Mouse (Mus musculus) hindbrain, embryonic 11.5 days (tissue): ENCODE results near the gene Sertad4. TPM values are rescaled to one million over a fixed set of nuclear protein-coding genes. Genes with fewer than 3 reads are reported as not detected.
A peak's percentile ranks its signal among the peaks of the same experiment; 100 is the strongest.

Source experiments
- ATAC-seq: fragments of 200-750 bp; cut with Nextera tagmentation; 2 replicates; pipeline ENCODE4 v1.8.0; 2017; ENCODE audit warnings: mild to moderate bottlenecking, moderate TSS enrichment, moderate library complexity; ENCODE audit not compliant: low FRiP score
- DNase-seq: peaks from one replicate; pipeline ENCODE4 v3.0.0-alpha.2; 2015; ENCODE audit warnings: low spot score
- H3K27ac ChIP-seq: fragments of 300-500 bp; sonication (generic); 2 replicates; pipeline ENCODE4 v1.5.1; 2014; ENCODE audit warnings: mild to moderate bottlenecking, low read depth, low read length
- H3K27me3 ChIP-seq: fragments of 300-500 bp; sonication (generic); 2 replicates; pipeline ENCODE4 v1.6.1; 2014; ENCODE audit warnings: mild to moderate bottlenecking, low read length, moderate library complexity, mixed read lengths; ENCODE audit not compliant: control insufficient read depth, insufficient read depth
- H3K36me3 ChIP-seq: fragments of 300-500 bp; sonication (generic); 2 replicates; pipeline ENCODE4 v1.6.1; 2014; ENCODE audit warnings: mild to moderate bottlenecking, low read length, moderate library complexity, mixed read lengths; ENCODE audit not compliant: control insufficient read depth, insufficient read depth
- H3K4me1 ChIP-seq: fragments of 300-500 bp; sonication (generic); replicated peaks from 2 replicates; pipeline ENCODE4 v1.6.1; 2014; ENCODE audit warnings: low read length, mixed read lengths; ENCODE audit not compliant: control insufficient read depth, insufficient read depth
- H3K4me2 ChIP-seq: fragments of 300-500 bp; sonication (generic); replicated peaks from 2 replicates; pipeline ENCODE4 v1.6.1; 2014; ENCODE audit warnings: mild to moderate bottlenecking, low read depth, low read length
- H3K4me3 ChIP-seq: fragments of 300-500 bp; sonication (generic); 2 replicates; pipeline ENCODE4 v1.5.1; 2014; ENCODE audit warnings: low read depth, low read length
- H3K9ac ChIP-seq: fragments of 300-500 bp; sonication (generic); 2 replicates; pipeline ENCODE4 v1.6.1; 2014; ENCODE audit warnings: low read depth, low read length
- H3K9me3 ChIP-seq: fragments of 300-500 bp; sonication (generic); 2 replicates; pipeline ENCODE4 v1.6.1; 2016; ENCODE audit warnings: low read length; ENCODE audit not compliant: control insufficient read depth
- WGBS: fragments of 180-500 bp; shearing (Covaris S2); extraction: QIAGEN DNeasy Blood & Tissue Kit; methylation state at CpG from one replicate; pipeline ENCODE4 v1.1.7; 2014; 5-methylcytosine and 5-hydroxymethylcytosine counted together
- polyA plus RNA-seq: library from polyadenylated mRNA; unstranded; fragments of >200 nt; fragmentation: Nextera tagmentation; extraction: Ambion mirVana; gene quantifications from 2 replicates; pipeline ENCODE4 v1.2.1, GENCODE M21; 2014

The Sertad4 gene
- polyA plus RNA-seq, 1 experiment from 2014 or later = 21.3 TPM

DNA sequence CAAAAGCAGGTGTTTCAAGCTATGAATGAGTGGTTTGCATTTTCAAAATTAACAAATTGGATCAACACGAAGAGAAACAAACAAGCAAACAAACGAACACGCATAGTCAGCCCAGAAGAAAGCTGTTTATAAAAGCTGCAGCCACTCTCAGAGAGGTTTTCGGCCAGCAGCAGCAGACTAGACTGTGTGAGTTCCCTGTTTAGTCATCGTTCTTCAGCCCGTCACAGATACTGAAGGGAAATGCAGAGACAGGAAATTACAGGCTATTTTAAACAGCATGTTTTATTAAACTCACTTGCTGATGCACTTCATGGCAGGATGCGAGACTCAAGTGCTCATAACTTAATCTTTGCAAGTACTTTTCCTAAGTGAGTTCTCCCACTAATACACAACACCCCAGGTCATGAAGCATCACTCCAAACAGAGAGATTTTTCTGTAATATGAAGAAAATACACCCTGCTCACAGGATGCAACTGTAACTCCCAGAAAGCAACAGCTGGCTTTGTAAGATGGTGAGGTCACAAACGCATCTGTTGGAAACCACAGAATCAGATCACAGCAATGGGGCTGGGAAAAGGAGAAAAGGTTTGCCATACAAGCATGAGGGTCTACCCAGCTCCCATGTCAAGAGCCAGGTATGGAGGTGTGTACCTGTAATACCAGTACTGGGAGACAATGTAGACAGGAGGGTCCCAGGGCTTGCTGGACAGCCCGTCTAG is 14.3 kb downstream of the Sertad4 start:
- H3K9me3 ChIP-seq = no peaks in the 10 kb centered on the region
- H3K4me3 ChIP-seq = no peak overlapping the region
- H3K4me2 ChIP-seq = no peak overlapping the region
- no peaks in the 10 kb centered on the region for H3K36me3 ChIP-seq
- no peaks in the 10 kb centered on the region for H3K27me3 ChIP-seq
- no peak overlapping the region for H3K9ac ChIP-seq
- no peak overlapping the region for H3K27ac ChIP-seq
- WGBS = 80% methylated on average over 9 of the region's 9 CpGs
- H3K4me1 ChIP-seq = no peaks in the 10 kb centered on the region
- no peak for DNase-seq
- ATAC-seq = no peak

DNA sequence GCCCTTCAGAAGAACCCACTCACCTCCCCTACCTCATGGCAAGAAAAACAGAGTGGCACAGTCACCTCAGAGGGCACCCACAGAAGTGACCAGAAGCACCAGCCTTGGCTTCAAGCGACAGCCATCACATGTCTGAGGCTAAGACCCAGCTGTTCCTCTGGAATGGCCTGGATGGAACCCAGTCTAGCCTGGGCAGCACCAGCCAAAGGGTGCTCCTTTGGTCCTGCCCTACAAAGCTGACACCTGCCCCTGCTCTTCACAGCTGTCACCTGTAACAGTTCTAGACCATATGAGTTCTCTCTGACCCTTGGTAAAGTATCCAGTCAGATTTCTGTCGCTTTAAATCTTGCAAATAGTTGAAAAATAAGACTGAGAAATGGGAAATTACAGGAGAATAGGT is 14.9 kb downstream of the Sertad4 start:
- no peak overlapping the region for H3K27ac ChIP-seq
- no peak overlapping the region for H3K4me3 ChIP-seq
- H3K9ac ChIP-seq = no peak overlapping the region
- DNase-seq (no peak), ATAC-seq (no peak)
- no peaks in the 10 kb centered on the region for H3K9me3 ChIP-seq
- H3K27me3 ChIP-seq = no peaks in the 10 kb centered on the region
- H3K4me1 ChIP-seq = no peaks in the 10 kb centered on the region
- 78% methylated on average over 2 of the region's 2 CpGs for WGBS
- H3K4me2 ChIP-seq = no peak overlapping the region
- no peaks in the 10 kb centered on the region for H3K36me3 ChIP-seq

- no peaks in the 10 kb centered on the region for H3K36me3 ChIP-seq
- H3K4me3 ChIP-seq = peak overlapping the region; percentile 30
- DNase-seq (peak; percentile 69), ATAC-seq (peak; percentile 76)
- H3K4me1 ChIP-seq = peaks cover 11% of the 10 kb centered on the region
- no peaks in the 10 kb centered on the region for H3K9me3 ChIP-seq
- H3K9ac ChIP-seq = peak overlapping the region; percentile 67
- peaks cover 17% of the 10 kb centered on the region for H3K27me3 ChIP-seq
- 3% methylated on average over 18 of the region's 18 CpGs for WGBS
- peak overlapping the region; percentile 59 for H3K4me2 ChIP-seq
- peak overlapping the region; percentile 95 for H3K27ac ChIP-seq
Measured at GRCm38 (mm10) chr1:192835211-192835681, 20.3 kb downstream of the Sertad4 start.

GRCm38 (mm10) chr1:192834361-192835210 is 21.0 kb downstream of the Sertad4 start:
- Histone ChIP-seq H3K4me1 (peaks cover 11% of the 10 kb centered on the region), H3K4me2 (peak overlapping the region; percentile 59), H3K9me3 (no peaks in the 10 kb centered on the region), H3K27me3 (peaks cover 17% of the 10 kb centered on the region), H3K9ac (peak overlapping the region; percentile 67), H3K27ac (peak overlapping the region; percentile 95), H3K4me3 (peak overlapping the region; percentile 30), H3K36me3 (no peaks in the 10 kb centered on the region)
- ATAC-seq (peak; percentile 95), DNase-seq (peak; percentile 88)
- WGBS = 1% methylated on average over 61 of the region's 63 CpGs

DNA sequence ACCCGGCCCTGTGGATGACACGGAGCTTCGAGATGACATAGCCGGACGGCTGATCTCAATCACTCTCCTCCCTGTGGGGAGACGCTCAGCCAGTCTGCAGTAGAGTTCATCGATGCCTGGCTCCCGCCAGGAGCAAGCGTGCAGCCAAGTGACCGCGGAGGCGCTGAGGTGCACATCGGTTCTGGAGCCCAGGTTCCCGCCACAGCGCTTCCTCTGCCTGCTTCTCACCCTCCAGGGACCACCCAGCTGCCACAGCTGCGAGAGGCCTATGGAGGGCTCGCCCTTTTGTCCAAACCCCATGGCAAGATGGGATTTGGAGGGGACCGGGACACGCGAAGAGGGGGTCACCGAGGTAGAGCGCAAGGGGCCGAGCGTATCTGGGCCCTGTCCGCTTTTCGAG is 22.0 kb downstream of the Sertad4 start:
- Histone ChIP-seq H3K27ac (peak overlapping the region; percentile 95; the same call in 1 of the 2 replicates), H3K4me1 (peaks cover 11% of the 10 kb centered on the region)
- peak; percentile 49 for DNase-seq

GRCm38 (mm10) chr1:192833097-192833496 is 22.5 kb downstream of the Sertad4 start:
- ATAC-seq = no peak
- Histone ChIP-seq H3K36me3 (no peaks in the 10 kb centered on the region), H3K4me2 (no peak overlapping the region), H3K4me3 (no peak overlapping the region), H3K4me1 (peaks cover 11% of the 10 kb centered on the region), H3K27me3 (peaks cover 17% of the 10 kb centered on the region), H3K9ac (no peak overlapping the region), H3K27ac (no peak overlapping the region), H3K9me3 (no peaks in the 10 kb centered on the region)
- WGBS = 32% methylated on average over 4 of the region's 4 CpGs
- DNase-seq = no peak

More for the DNA sequence above, 22.0 kb downstream of the Sertad4 start:
- H3K9ac ChIP-seq = peak overlapping the region; percentile 24; the same call in 1 of the 2 replicates
- no peaks in the 10 kb centered on the region for H3K36me3 ChIP-seq
- no peak for ATAC-seq
- no peaks in the 10 kb centered on the region for H3K9me3 ChIP-seq
- 0 out of 2 replicates have a peak overlapping the region, but pooled peaks have one; percentile 2 for H3K4me2 ChIP-seq
- peaks cover 17% of the 10 kb centered on the region for H3K27me3 ChIP-seq
- no peak overlapping the region for H3K4me3 ChIP-seq
- WGBS = 6% methylated on average over 26 of the region's 26 CpGs

DNA sequence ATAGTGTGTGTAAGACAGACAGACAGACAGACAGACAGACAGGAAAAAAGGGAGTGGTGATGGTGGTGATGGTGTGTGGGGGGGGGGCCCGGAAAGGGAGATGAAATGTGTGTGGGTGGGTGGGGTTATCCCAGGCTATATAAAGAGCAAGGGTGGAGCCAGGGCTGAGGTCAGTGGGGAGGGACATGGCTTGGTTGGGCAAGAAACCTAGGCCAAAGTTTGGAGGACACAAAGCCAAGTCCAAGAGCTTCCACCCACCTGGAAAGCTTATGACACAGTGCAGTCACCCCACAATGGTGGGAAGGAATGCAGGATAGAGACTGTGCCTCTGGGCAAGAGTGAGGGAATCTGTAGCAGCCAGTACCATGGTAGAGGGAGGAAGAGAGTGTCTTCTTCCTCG is 23.2 kb downstream of the Sertad4 start:
- 58% methylated on average over 2 of the region's 2 CpGs for WGBS
- no peaks in the 10 kb centered on the region for H3K9me3 ChIP-seq
- DNase-seq (no peak), ATAC-seq (no peak)
- H3K4me1 ChIP-seq = peaks cover 11% of the 10 kb centered on the region
- H3K9ac ChIP-seq = no peak overlapping the region
- peaks cover 17% of the 10 kb centered on the region for H3K27me3 ChIP-seq
- no peak overlapping the region for H3K4me3 ChIP-seq
- no peak overlapping the region for H3K27ac ChIP-seq
- no peak overlapping the region for H3K4me2 ChIP-seq
- no peaks in the 10 kb centered on the region for H3K36me3 ChIP-seq

DNA sequence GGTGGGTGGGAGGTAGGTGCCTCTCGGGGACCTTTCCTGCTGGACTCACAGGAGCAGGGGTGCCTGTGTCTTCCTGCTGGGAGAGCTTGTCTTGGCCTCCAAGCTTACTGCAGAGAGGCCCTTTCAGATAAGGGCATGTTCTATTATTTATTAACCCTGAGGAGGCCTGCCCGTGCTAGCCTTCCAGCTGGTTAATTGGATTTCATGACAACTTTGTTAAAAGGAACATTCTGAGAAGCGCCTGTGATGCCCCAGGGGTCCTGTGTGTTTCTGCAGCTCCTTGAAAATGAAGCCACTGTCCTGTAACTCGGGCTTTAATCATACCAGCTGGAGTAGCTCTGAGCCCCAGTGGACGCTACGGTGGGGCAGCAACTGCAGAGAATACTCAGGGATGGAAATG is 25.1 kb downstream of the Sertad4 start:
- H3K36me3 ChIP-seq = no peaks in the 10 kb centered on the region
- ATAC-seq (no peak), DNase-seq (peak; percentile 48)
- peaks cover 17% of the 10 kb centered on the region for H3K27me3 ChIP-seq
- no peak overlapping the region for H3K4me2 ChIP-seq
- peak overlapping the region; percentile 60 for H3K27ac ChIP-seq
- peaks cover 11% of the 10 kb centered on the region for H3K4me1 ChIP-seq
- no peaks in the 10 kb centered on the region for H3K9me3 ChIP-seq
- no peak overlapping the region for H3K9ac ChIP-seq
- 5% methylated on average over 6 of the region's 6 CpGs for WGBS
- H3K4me3 ChIP-seq = no peak overlapping the region
